Mouse (Mus musculus): ENCODE results near the gene Cd300a. TPM values are rescaled to one million over a fixed set of nuclear protein-coding genes. Genes with fewer than 3 reads are reported as not detected.

Gene Cd300a
- total RNA-seq, 1 experiment from 2014 or later: 100 TPM

DNA sequence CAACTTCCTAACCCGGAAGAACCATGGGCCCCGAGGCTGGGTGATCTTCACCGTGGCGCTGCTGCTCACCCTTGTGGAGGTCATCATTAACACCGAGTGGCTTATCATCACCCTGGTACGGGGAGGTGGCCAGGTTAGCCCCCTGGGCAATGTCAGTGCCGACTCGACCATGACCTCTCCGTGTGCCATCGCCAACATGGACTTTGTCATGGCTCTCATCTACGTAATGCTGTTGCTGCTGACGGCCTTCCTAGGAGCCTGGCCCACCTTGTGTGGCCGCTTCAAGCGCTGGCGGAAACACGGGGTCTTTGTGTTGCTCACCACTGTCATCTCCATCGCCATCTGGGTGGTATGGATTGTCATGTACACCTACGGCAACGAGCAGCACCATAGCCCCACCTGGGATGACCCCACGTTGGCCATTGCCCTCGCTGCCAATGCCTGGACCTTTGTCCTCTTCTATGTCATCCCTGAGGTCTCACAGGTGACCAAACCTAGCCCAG, 25.9 kb upstream of the Cd300a start:
- ATAC-seq (ENCODE audit: extremely low read depth, insufficient number of reproducible peaks, low FRiP score, poor library complexity, severe bottlenecking): no peak

DNA sequence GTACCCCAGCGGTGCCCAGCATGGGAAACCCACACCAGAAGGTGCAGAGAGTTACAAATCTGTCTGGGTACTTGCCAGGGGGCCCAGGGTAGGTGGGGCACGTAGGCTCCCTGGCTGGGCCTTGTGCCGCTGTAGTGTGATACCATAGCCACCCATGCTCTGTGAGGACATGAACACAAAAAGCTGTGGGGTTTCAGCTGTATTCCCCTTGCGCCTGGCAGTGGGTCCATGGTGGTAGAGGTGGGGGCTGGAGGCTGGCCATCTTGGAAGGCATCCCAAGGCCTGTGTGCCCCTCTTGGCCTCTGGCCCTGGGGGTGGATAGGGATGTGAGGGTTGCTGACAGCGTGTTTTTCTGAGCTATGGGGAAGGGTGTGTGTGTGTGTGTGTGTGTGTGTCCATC, 23.8 kb upstream of the Cd300a start:
- ATAC-seq (ENCODE audit: extremely low read depth, insufficient number of reproducible peaks, low FRiP score, poor library complexity, severe bottlenecking): no peak

DNA sequence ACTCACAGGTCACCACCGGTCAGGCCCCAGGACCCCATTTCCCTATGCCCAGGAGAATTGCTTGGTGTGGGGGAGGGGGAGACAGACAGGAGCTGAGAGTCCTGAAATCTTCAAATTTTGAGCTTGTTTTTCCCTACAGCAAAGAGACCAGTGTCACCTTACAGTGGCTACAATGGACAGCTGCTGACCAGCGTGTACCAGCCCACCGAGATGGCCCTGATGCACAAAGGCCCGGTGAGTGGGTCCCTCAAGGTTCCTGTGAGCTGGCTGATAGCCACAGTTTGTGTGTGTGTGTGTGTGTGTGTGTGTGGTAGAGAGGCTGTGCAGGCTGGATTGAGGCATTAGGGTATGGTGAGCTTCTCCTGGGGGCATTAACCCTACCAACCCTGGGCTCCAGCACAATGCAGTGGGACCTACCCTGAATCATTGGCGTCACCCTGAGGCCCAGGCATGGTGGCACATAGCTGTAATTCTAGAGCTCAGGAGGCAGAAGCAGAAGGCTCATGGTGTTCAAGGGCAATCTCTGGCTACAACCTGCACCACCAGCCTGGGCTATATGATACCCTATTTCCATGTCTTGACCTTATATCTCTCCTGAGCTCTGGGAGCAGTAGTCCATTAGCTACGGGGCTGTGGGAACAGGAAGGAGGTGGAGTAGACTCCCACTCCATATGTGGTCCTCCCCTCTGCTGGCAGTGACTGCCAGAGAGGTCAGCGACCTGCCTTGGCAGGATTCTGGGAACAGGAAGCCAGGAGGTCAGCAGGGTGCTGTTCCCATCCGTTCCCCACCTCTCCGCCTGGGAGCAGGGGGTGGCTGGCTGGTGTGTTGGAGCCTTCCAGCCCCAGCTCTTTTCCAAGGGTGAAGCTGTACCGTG, 23.1 kb upstream of the Cd300a start:
- ATAC-seq (ENCODE audit: extremely low read depth, insufficient number of reproducible peaks, low FRiP score, poor library complexity, severe bottlenecking): no peak

DNA sequence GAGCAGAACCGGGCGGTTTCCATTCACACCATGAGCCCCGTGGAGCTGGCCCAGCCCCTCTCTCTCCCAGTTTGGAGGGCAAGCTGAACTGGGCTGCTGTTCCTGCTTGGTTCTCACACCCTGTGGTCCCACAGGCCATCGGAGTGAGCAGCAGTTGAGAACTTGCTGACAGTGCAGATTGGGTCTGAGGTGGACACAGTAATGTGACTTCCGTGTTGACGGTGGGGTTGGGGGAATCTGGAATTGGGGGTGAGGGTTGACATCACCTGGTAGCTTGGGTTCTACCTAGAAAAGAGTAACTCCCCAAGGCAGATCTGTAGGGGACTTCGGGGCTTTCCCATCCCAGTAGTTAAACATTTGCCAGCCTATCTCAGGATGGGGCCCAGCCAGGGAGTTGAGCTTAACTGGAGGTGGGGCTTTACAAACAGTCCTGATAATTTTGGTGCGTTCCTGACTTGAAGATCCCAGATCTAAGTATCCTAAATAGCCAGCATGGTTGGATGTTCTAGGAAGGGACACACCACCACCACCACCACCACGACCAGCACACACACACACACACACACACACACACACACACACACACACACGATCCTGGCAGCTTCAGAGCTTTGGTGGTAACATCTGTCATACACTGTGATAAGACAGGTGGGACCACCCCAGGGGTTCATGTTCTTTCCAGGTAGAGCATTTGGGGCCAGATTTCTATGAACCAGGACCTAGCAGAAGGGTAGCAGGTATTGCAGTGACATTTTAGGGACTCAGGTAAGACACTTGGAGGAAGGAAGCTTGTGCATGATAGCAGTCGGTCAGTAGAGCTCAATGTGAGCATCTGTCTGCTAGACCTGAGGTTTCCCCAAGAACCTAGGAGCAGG, 22.2 kb upstream of the Cd300a start:
- ATAC-seq (ENCODE audit: extremely low read depth, insufficient number of reproducible peaks, low FRiP score, poor library complexity, severe bottlenecking): no peak

DNA sequence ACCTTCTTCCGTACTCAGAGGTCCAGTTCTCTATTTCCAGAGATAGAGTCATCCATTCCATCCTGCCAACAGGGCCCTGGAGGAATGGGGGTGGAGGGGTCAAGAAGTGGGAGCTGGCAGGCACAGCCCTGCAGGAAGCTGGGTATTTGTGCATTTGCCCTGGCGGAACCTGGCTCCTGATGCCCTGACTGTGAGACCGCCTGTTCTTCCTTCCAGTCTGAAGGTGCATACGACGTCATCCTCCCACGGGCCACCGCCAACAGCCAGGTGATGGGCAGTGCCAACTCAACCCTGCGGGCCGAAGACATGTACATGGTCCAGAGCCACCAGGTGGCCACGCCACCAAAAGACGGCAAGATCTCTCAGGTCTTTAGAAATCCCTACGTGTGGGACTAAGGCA, 21.6 kb upstream of the Cd300a start:
- no peak for ATAC-seq (ENCODE audit: extremely low read depth, insufficient number of reproducible peaks, low FRiP score, poor library complexity, severe bottlenecking)

DNA sequence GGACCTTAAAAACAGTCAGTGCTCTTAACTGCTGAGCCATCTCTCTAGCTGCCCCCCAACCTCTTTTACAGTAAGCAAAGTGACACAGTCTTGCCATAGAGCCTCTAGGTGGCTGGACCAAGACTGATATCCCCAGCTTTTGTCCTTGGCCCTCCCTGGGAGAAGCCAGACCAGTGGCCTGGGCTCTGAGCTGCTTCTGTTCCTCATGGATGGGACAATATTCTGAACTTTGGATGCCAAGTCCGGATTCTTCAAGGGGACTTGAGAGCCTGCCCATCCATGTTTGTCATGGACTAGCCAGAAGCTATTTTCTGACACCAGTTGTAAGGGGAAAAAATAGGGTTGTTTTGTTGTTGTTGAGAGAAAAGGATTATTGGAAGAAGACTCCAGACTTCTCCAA, 20.1 kb upstream of the Cd300a start:
- no peak for ATAC-seq (ENCODE audit: extremely low read depth, insufficient number of reproducible peaks, low FRiP score, poor library complexity, severe bottlenecking)

DNA sequence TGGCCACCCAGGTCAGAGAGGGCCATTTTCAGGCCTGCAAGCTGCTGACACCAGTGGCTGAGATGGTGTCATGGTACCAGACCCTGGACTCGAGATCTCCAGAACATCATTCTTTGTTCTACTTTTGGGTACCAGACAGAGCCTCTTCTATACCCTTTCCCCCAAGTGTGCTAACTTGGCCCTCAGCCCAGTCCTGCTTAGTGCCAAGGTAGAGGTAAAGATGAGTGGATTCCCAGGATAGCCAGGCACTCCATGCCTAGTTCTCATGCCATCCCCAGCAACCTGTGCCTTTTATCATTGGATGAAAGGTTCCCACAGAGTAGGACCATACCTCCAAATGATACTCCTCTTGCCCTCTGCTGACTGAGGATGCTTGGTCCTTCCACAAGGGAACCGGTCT, 18.3 kb upstream of the Cd300a start:
- no peak for ATAC-seq (ENCODE audit: extremely low read depth, insufficient number of reproducible peaks, low FRiP score, poor library complexity, severe bottlenecking)

DNA sequence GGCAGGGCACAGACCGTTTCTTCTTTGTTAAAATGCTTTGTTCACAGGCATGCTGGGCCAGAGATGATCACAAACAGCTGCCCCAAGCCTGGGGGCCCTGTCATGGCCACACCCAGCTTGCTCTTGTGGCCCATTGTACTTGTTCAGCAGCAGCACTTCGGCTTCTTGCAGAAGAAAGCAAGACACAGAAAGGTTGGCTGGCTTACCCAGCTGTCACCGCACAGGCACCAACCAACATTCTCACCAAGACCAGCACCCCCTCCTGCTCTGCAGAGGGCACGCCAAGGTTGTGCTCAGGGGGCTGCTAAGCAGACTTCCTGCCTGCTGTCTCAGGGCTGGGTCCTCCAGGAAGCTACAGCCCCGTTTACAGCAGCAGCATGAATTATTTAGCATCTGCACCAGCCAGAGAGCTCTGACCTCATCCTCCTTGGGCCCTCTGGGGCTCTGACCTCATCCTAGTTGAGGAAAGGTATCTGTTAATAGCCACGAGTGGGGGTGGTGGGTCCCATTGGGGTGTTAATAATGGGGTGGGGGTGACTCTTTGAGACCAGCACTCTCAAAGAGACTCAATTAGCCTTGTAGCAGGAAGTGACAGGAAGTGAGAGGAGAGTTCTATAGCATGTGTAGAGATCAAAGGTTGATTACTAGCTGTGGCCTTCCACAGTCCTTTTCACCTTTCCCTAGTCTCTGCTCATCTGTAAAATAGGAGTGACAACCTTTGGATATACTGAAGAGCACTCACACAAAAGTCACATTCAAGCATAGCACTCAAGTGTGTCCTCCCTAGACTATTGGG, 16.6 kb upstream of the Cd300a start:
- peak; percentile 40; the same call in 1 of the 2 replicates for ATAC-seq (ENCODE audit: extremely low read depth, insufficient number of reproducible peaks, low FRiP score, poor library complexity, severe bottlenecking)

DNA sequence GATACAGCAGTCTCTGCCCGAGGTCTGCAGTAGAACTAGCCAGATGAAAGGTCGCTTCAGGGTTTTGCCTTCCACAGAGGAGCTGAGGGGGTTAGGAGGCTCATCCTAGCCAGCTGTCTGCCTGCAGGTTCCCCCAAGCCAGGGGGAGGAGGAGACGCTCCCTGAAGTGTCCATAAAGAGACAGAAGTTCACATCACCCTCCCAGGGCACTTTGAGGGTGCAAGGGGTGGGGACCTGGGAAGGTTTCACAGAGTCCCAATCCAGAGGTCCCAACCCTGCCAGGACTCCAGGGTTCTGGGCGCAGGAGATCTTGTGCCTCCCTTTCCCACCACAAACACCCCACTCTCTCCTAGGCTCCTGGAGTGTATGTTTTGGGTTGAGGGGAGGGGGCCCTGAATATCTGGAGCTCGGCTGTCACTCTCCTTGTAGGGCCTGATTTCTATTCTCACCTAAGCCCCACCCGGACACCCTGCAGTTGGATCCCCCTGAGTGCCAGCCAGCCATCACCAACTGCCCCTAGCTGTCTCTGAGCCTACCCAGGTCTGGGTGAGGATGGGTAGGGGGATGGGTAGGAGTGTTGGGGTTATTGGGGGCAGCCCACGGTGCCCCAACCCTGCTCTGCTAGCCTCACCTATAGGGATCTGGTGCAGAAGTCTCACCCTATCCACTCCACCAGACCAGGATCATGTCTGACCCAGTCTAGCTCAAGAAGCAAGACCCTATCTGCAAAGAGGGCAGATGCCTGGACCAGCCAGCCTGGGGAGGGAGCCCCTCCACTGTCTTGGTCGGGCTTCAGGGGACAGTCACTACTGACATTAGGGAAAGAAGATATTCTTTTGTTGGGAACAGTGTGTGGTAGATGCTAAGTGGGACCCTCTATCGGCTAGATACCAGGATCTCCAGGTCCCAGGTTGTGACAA, 15.4 kb upstream of the Cd300a start:
- ATAC-seq (ENCODE audit: extremely low read depth, insufficient number of reproducible peaks, low FRiP score, poor library complexity, severe bottlenecking): no peak

DNA sequence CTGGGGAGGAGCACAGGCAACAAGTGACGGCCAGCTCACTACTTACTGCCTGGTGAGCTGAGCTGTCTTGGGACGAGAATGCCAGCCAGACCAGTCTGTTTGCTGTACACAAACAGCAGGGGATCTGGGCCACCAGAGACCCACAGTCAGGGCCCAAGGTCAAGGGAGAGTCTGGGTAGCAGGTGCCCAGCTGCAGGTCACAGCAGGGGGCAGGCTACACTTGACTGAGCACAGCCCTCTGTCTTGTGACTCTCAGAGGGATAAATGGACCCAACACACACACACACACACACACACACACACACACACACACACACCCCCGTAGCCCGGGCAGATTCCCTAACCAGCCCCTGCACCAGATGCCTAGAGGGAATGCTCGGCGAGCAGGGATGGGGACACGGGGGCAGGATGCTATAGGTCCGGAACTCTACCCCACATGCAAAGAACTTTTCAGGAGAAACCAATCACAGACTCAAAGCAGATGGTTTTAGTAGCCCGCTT, 14.5 kb upstream of the Cd300a start:
- ATAC-seq (ENCODE audit: extremely low read depth, insufficient number of reproducible peaks, low FRiP score, poor library complexity, severe bottlenecking): no peak

DNA sequence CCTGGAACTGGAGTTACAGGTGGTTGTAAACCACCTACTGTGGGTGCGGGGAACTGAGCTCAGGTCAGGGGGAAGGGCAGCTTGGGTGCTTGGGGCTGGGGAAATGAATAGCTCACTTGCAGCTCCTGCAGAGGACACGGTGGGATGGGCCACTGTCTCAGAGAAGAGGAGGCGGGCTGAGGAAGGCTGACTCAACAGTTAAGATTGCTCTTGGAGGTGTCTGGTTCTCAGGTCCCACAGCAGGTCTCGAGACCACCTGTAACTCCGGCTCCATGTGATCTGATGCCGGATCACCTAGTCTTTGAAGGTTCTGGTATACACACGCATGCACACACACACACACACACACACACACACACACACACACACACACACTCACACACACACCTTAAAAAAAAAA, 13.7 kb upstream of the Cd300a start:
- no peak for ATAC-seq (ENCODE audit: extremely low read depth, insufficient number of reproducible peaks, low FRiP score, poor library complexity, severe bottlenecking)

DNA sequence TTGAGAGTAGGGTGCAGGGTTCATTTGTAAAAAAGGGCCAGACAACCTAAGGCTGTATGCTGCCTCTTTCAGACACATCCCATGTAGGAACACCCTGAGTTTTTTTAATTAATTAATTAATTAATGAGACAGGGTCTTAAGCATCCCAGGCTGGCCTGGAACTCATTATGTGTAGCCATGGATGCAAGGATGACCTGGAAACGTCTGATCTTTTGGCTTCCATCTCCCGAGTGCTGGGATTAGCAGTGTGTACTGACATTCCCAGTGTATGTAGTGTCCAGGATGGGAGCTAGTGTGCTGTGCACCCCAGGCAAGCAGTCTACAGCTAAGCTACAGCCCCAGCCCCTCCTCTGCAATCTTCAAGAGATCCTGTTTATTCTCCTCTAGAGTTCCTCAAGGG, 13.2 kb upstream of the Cd300a start:
- ATAC-seq (ENCODE audit: extremely low read depth, insufficient number of reproducible peaks, low FRiP score, poor library complexity, severe bottlenecking): no peak

DNA sequence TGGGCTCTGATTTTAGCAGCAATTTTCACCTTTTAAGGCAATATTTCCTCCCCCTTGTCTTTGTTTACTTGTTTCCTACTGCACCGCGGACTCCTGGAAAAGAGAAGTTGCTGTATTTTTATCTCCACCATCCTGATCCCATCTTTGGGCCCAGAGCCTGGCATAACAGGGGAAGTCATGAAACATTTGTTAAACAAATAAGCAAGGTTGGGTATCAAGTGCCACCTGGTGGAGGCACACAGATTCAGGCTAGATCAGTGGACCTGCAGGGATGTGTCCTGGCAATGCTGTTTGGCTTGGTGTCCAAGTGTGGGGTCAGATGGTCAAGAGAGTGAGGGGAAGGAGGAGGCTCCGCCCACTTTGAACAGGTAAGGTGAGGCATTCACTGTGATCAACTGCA, 12.7 kb upstream of the Cd300a start:
- peak; percentile 20; the same call in 1 of the 2 replicates for ATAC-seq (ENCODE audit: extremely low read depth, insufficient number of reproducible peaks, low FRiP score, poor library complexity, severe bottlenecking)

DNA sequence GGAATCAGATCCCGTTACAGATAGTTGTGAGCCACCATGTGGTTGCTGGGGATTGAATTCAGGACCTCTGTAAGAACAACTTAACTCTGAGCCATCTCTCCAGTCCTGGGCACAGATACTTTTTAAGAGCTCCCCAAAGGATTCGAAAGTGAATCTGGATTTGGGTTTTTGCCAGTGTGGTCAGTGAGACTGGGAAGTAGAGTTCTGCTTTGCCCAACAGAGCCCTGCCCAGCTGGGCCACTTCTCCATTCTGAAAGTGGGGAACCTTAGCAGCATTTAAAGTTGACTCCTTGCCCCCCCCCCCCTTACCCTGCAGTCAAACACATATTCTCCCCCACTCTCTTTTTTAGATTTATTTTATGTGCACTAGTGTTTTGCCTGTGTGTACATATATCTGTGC, 10.2 kb upstream of the Cd300a start:
- peak; percentile 52 for ATAC-seq (ENCODE audit: extremely low read depth, insufficient number of reproducible peaks, low FRiP score, poor library complexity, severe bottlenecking)

DNA sequence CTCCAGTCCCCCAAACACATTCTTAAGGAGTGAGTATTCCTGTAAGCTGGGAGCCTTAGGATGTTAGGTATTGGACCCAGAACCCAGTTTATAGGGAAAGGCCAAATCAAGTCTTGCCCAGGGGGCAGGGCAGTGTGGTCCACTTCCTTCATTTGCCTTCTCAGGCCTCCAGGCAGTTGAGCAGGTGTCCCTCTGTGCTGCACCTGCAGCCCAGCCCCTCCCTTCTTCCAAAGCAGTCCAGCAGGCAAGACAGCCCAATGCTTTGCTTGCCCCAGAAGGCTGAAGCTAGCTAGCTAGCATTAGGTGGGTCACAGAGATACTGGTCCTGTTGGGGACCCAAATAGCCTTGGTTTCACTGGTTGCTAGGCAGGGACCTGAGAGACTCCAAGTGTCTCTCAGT, 9.7 kb upstream of the Cd300a start:
- no peak for ATAC-seq (ENCODE audit: extremely low read depth, insufficient number of reproducible peaks, low FRiP score, poor library complexity, severe bottlenecking)

DNA sequence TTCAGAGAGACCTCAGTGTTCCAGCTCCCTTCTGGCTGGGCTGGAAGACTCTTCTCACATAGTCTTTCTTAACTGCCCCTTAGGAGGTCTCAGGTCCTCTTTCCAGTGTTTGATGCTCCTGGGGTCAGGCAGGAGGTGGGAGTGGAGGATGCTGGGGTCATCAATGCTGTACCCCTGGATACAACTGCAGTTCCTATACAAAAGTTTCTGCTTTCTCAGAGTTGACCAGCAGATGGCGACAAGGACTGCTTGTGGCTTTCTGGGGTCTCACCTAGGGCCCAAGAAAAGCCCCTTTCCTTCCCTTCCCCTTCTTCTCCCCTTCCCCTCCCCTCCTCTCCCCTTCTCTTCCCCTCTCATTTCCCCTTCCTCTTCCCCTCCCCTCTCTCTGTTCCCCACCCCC, 9.3 kb upstream of the Cd300a start:
- ATAC-seq (ENCODE audit: extremely low read depth, insufficient number of reproducible peaks, low FRiP score, poor library complexity, severe bottlenecking): no peak

DNA sequence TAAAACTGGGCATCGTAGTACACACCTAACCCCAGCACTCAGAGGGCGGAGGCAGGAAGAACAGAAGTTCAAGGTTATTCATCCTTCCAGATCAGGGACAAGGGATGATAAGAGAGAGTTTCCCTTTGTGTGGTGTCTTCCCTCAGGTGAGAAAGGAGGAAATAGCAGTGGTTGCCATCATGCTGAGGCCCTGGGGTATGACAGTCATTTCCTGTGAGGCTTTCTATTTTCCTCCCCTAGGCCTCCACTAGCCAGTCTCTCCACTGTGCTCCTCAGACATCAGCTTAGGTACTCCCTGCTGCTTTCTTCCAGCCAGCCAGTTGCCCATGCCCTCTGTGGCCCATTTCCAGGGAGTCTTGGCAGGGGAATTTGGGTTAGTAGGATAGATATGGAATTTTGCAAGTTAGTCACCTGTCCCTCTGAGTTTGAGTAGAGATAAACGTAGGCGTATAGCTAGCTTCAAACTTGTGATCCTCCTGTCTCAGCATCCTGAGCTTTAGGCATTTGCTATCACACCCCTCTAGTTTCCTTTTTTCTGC, 6.5 kb upstream of the Cd300a start:
- ATAC-seq (ENCODE audit: extremely low read depth, insufficient number of reproducible peaks, low FRiP score, poor library complexity, severe bottlenecking): peak; percentile 36; the same call in 1 of the 2 replicates

Data from neutrophil, adult 5-6 weeks (primary cell).